Mouse (Mus musculus) hindbrain, embryonic 10.5 days (tissue): Measurements from ENCODE around the gene Tspan10. TPM values are rescaled to one million over a fixed set of nuclear protein-coding genes. Genes with fewer than 3 reads are reported as not detected.

Source experiments
- DNase-seq: peaks from one replicate; pipeline ENCODE4 v3.0.0-alpha.2; 2017; ENCODE audit warnings: low spot score
- H3K27ac ChIP-seq: fragments of 300-500 bp; sonication (generic); 2 replicates; pipeline ENCODE4 v1.5.1; 2016; ENCODE audit warnings: mild to moderate bottlenecking, moderate library complexity
- H3K27me3 ChIP-seq: fragments of 300-500 bp; sonication (generic); 2 replicates; pipeline ENCODE4 v1.6.1; 2016; ENCODE audit warnings: mild to moderate bottlenecking; ENCODE audit not compliant: poor library complexity, insufficient read depth, severe bottlenecking
- H3K36me3 ChIP-seq: fragments of 300-500 bp; sonication (generic); 2 replicates; pipeline ENCODE4 v1.6.1; 2016; ENCODE audit warnings: mild to moderate bottlenecking, moderate library complexity
- H3K4me1 ChIP-seq: fragments of 300-500 bp; sonication (generic); replicated peaks from 2 replicates; pipeline ENCODE4 v1.6.1; 2016; ENCODE audit warnings: mild to moderate bottlenecking
- H3K4me3 ChIP-seq: fragments of 300-500 bp; sonication (generic); 2 replicates; pipeline ENCODE4 v1.5.1; 2016; ENCODE audit warnings: mild to moderate bottlenecking, moderate library complexity
- H3K9me3 ChIP-seq: fragments of 300-500 bp; sonication (generic); 2 replicates; pipeline ENCODE4 v1.6.1; 2016; ENCODE audit warnings: mild to moderate bottlenecking, moderate library complexity
- WGBS: fragments of 180-500 bp; shearing (Covaris S2); methylation state at CpG from one replicate; pipeline ENCODE4 v1.1.7; 2016; 5-methylcytosine and 5-hydroxymethylcytosine counted together
- polyA plus RNA-seq: library from polyadenylated mRNA; unstranded; fragments of >200 nt; fragmentation: Nextera tagmentation; extraction: Ambion mirVana; gene quantifications from 2 replicates; pipeline ENCODE4 v1.2.1, GENCODE M21; 2016

The Tspan10 gene
- polyA plus RNA-seq, 1 experiment from 2014 or later, result 0.12 TPM

DNA sequence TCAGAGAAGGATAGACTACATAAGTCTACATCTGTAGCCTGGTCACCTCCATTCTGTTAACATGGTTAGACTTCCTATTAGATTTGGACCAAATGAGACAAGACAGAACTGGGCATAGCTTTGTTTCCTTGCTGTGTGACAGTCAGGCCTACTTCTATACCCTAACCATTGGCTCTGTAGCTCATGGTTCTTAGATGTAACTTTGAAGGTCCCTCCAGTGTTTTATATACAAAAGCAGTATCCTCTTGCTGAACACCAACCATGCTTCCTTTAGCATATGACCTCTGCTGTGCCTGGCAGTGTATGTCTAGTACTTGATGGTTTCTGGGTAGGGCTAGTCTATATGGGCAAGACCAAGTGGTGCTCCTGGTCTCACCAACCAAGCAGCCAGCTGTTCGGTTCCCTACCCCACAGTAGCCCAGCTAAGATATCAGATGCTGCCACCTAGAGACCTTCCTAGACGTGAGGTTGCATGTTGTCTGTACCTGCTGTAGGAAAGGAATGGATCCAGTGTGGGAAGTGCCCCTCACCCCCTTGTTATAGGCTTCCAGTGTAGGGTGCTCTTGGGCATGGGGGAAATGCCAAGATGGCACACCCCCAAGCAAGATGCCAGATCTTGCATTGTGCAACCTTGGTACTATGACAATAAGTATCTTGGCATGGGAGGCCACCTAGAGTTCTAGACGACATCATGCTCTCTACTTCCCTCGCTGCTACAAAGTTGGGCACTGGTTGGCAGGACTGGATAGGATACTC is 48.0 kb downstream of the Tspan10 start:
- Histone ChIP-seq H3K4me3 (peak overlapping the region; percentile 96), H3K9me3 (no peaks in the 10 kb centered on the region), H3K36me3 (peaks cover 65% of the 10 kb centered on the region), H3K4me1 (peaks cover 57% of the 10 kb centered on the region), H3K27ac (peak overlapping the region; percentile 94), H3K27me3 (no peaks in the 10 kb centered on the region)
- WGBS, result 40% methylated on average over 4 of the region's 4 CpGs
- DNase-seq, result no peak

DNA sequence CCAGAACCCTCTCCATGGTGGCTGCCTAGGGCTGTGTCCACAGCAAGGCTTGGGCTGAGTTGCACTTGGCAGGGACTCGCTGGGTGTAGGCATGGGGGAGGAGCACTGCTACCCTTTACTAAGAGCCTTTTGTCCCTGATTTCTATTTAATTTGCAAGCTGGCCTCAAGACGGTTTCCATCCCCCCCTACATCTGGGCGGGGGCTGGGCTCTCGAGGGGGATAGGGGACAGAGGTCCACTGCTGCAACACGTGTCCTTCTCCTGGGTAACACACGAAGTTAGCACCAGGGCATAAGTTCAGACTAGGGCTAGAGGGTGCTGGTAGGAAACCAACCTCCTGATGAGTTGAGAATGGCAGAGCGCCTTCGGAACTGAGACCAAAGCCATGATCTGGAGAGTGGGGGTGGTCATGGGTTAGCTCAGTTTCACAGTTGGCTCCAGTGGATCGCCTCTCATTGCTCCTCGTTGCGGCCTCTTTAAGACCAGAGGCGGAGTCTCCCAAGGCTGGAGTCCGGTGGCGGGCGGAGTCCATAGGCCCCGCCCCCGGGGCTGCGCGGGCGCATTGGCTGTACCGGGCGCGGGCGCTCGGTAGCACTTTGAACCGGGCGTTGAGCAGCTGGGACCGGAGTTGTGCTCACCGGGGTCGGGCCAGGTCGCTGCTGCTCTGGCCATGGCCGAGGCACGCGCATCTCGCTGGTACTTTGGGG is 49.0 kb downstream of the Tspan10 start, which contains the start of gene Slc25a10:
Gene Slc25a10 (plus strand): TSS at position 524 of the 707 bp plus-strand sequence.
- DNase-seq, result peak; percentile 89
- Histone ChIP-seq H3K4me1 (peaks cover 50% of the 10 kb centered on the region), H3K9me3 (no peaks in the 10 kb centered on the region), H3K4me3 (peak within 1 kb of the TSS; percentile 96), H3K36me3 (peaks cover 65% of the 10 kb centered on the region), H3K27ac (peak within 1 kb of the TSS; percentile 94), H3K27me3 (no peaks in the 10 kb centered on the region)
- 0% methylated on average over 35 of the region's 35 CpGs for WGBS

DNA sequence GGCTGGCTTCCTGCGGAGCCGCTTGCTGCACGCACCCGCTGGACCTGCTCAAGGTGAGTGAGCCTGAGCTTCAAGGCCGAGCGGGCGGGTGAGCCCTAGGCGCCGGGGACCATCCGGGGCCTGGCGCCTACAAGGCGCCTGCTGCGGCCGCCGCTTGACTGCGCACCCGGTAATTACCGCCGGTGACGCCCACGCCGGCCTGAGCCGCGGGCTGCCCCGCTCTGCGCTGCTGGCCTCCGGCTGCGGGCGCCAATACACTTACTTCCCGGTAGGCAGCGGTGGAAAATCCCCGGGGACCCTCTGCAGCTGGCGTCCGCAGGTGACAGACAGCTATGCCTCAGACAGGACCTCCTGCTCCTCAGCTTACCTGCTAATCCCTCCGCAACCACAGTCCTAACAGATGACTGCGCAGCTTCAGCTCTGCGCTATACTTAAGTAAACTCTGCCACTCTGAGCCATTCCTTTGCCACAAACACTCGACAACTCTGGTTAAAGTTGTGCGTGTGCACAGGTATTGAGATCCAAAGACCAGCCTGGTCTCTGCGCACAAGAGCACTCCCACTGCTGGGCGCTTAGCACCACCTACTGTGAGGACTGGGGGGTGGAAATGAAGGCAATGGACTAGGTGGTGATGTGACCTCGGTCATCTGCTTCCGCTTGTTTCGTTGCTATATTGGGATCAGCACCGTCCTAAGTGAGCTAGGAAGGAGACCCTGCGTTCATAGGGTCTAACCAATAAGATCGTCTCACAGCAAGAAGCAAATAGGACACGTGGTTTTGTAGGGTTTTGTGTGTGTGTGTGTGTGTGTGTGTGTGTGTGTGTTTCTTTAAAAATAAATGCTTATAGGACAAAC is 49.8 kb downstream of the Tspan10 start:
- Histone ChIP-seq H3K27me3 (no peaks in the 10 kb centered on the region), H3K4me3 (peak overlapping the region; percentile 96), H3K27ac (peak overlapping the region; percentile 94), H3K9me3 (no peaks in the 10 kb centered on the region), H3K4me1 (peaks cover 49% of the 10 kb centered on the region), H3K36me3 (peaks cover 65% of the 10 kb centered on the region)
- under 1% methylated on average over 48 of the region's 48 CpGs for WGBS
- DNase-seq, result peak; percentile 52

DNA sequence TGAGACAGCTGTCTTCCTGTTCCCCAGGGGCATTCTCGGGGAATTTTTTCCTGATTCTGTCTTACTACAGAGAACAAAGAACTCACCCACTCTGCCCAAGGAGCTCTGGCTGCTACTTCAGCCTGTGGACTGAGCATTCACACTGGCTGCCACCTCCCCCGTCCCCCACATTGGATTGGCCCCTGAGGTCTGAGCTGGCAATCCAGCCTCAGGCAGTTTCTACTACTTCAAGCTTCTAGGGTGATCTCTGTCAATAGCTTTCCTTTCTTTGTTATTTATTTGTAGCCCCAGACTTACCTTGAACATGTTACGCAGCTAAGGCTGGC is 50.4 kb downstream of the Tspan10 start:
- H3K27me3 ChIP-seq, result no peaks in the 10 kb centered on the region
- peak overlapping the region; percentile 94 for H3K27ac ChIP-seq
- 32% methylated on average over 3 of the region's 3 CpGs for WGBS
- no peak for DNase-seq
- peaks cover 49% of the 10 kb centered on the region for H3K4me1 ChIP-seq
- peak overlapping the region; percentile 96 for H3K4me3 ChIP-seq
- peaks cover 65% of the 10 kb centered on the region for H3K36me3 ChIP-seq
- no peaks in the 10 kb centered on the region for H3K9me3 ChIP-seq

DNA sequence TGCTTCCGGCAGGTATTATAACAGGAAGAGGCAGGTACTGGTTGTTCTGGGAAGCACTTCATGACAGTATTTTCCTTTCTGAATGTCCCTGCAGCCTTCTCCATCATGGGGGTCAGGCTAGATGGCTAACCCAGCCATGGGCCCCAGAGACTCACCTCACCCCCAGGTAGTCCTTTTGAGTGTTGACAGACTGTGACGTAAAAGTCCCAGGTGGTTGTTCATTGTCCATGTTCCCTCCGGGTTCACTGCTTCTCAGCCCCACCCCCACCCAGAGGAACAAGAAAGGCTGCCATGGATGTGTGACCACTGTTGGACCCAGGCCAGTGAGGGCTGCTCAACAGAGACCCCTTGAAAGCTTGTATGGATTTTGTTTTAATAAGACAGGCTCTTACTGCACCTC is 50.9 kb downstream of the Tspan10 start:
- Histone ChIP-seq H3K4me1 (peaks cover 49% of the 10 kb centered on the region), H3K9me3 (no peaks in the 10 kb centered on the region), H3K27ac (peak overlapping the region; percentile 94; the same call in 1 of the 2 replicates), H3K36me3 (peaks cover 65% of the 10 kb centered on the region), H3K4me3 (peak overlapping the region; percentile 96), H3K27me3 (no peaks in the 10 kb centered on the region)
- no peak for DNase-seq
- 67% methylated on average over 3 of the region's 3 CpGs for WGBS

DNA sequence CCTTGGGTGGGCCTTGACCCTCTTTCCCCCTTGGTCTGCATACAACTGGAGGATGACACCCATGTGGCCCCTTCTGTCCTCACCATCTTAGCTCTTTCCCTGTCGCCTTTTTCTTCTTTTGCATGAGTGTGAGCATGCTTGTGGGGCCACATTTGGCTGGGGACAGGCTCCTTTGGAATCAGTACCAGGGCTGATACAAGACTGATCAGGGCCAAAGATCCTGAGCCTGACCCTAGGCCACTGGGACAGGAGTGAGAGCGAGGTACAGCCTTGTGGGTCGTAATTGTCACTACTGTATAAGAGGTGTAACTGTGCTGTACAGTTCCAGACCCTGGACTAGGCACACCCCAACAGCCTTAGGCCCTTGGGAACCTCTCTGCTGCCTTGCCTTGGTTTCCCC is 51.5 kb downstream of the Tspan10 start:
- DNase-seq, result no peak
- Histone ChIP-seq H3K27ac (no peak overlapping the region), H3K27me3 (no peaks in the 10 kb centered on the region), H3K4me3 (no peak overlapping the region), H3K9me3 (no peaks in the 10 kb centered on the region), H3K36me3 (peaks cover 65% of the 10 kb centered on the region), H3K4me1 (peaks cover 53% of the 10 kb centered on the region)
- WGBS, result 88% methylated on average over 3 of the region's 3 CpGs

Other genes with a start within 250 kb of the Tspan10 start
- gene Bahcc1, start 209.7 kb upstream of the Tspan10 start, polyA plus RNA-seq, result 17.0 and 18.8 TPM in 2 replicates
- 3,119 and 3,536 TPM in 2 replicates for gene Actg1, start 94.1 kb upstream of the Tspan10 start, polyA plus RNA-seq
- gene Fscn2, start 81.1 kb upstream of the Tspan10 start, polyA plus RNA-seq, result 0.50 and 0.77 TPM in 2 replicates
- gene Faap100, start 63.9 kb upstream of the Tspan10 start, polyA plus RNA-seq, result 38.0 and 45.9 TPM in 2 replicates
- 47.7 and 49.3 TPM in 2 replicates for gene Nploc4, start 4.9 kb upstream of the Tspan10 start, polyA plus RNA-seq
- 0.31 and 0.35 TPM in 2 replicates for gene Pde6g, start 10.9 kb downstream of the Tspan10 start, polyA plus RNA-seq
- 12.5 and 13.2 TPM in 2 replicates for gene Oxld1, start 15.4 kb downstream of the Tspan10 start, polyA plus RNA-seq
- gene Ccdc137, start 15.5 kb downstream of the Tspan10 start, polyA plus RNA-seq, result 34.4 and 37.3 TPM in 2 replicates
- gene Arl16, start 25.0 kb downstream of the Tspan10 start, polyA plus RNA-seq, result 59.6 and 62.3 TPM in 2 replicates
- gene Mrpl12, start 42.0 kb downstream of the Tspan10 start, polyA plus RNA-seq, result 171 and 186 TPM in 2 replicates
- gene Slc25a10, start 49.2 kb downstream of the Tspan10 start, polyA plus RNA-seq, result 50.6 and 53.3 TPM in 2 replicates
- gene Gcgr, start 88.1 kb downstream of the Tspan10 start, polyA plus RNA-seq, result 0.14 and 0.17 TPM in 2 replicates
- 219 and 261 TPM in 2 replicates for gene Mcrip1, start 107.1 kb downstream of the Tspan10 start, polyA plus RNA-seq
- gene Ppp1r27, start 108.5 kb downstream of the Tspan10 start, polyA plus RNA-seq, result 0.27 TPM in 1 of 2 replicates, not detected in the other
- 519 and 570 TPM in 2 replicates for gene P4hb, start 130.6 kb downstream of the Tspan10 start, polyA plus RNA-seq
- gene Arhgdia, start 139.0 kb downstream of the Tspan10 start, polyA plus RNA-seq, result 799 and 820 TPM in 2 replicates
- 607 and 643 TPM in 2 replicates for gene Alyref, start 155.7 kb downstream of the Tspan10 start, polyA plus RNA-seq
- 237 TPM in 2 replicates for gene Anapc11, start 155.8 kb downstream of the Tspan10 start, polyA plus RNA-seq
- 0.34 and 0.63 TPM in 2 replicates for gene Npb, start 165.8 kb downstream of the Tspan10 start, polyA plus RNA-seq
- 139 and 160 TPM in 2 replicates for gene Pcyt2, start 175.3 kb downstream of the Tspan10 start, polyA plus RNA-seq
- gene Sirt7, start 182.6 kb downstream of the Tspan10 start, polyA plus RNA-seq, result 37.0 and 42.4 TPM in 2 replicates
- gene Mafg, start 191.0 kb downstream of the Tspan10 start, polyA plus RNA-seq, result 23.1 and 26.2 TPM in 2 replicates
- gene Pycr1, start 201.1 kb downstream of the Tspan10 start, polyA plus RNA-seq, result 37.6 and 38.7 TPM in 2 replicates
- not detected in 2 replicates for gene Myadml2, start 205.5 kb downstream of the Tspan10 start, polyA plus RNA-seq
- gene Notum, start 218.5 kb downstream of the Tspan10 start, polyA plus RNA-seq, result 2.3 and 4.3 TPM in 2 replicates
- gene Aspscr1, start 230.3 kb downstream of the Tspan10 start, polyA plus RNA-seq, result 147 and 178 TPM in 2 replicates